Mouse (Mus musculus) urinary bladder, postnatal 4 days (tissue): ENCODE results near the gene Zfp513.
"Not testable (repeated sequence)": the region's sequence is repeated elsewhere in the genome, so short reads cannot be mapped to it uniquely, and the experiment has no call there.

Experiments
- DNase-seq, 2 experiments: peaks; one replicate each; pipeline ENCODE4 v3.0.0; 2021 to 2022; ENCODE audit warnings: low spot score in 2 of 2

The Zfp513 gene

GRCm38 (mm10) chr5:31201742-31202590 lies at the start of gene Zfp513:
Gene Zfp513, minus strand, starts transcription at chr5:31202303.
- peak; percentile 94 to 95 for DNase-seq

- DNase-seq = peak in 1 of 2 experiments; percentile 64
Measured at GRCm38 (mm10) chr5:31251541-31252101, 49.5 kb upstream of the Zfp513 start, which contains the start of gene Krtcap3. Gene Krtcap3, plus strand, starts transcription at chr5:31251691.

GRCm38 (mm10) chr5:31250716-31251115 lies 48.6 kb upstream of the Zfp513 start:
- DNase-seq = no peak

GRCm38 (mm10) chr5:31242191-31242590 lies 40.1 kb upstream of the Zfp513 start:
- no peak for DNase-seq

GRCm38 (mm10) chr5:31241522-31242034 lies 39.5 kb upstream of the Zfp513 start:
- no peak for DNase-seq

GRCm38 (mm10) chr5:31240637-31241521 lies 38.8 kb upstream of the Zfp513 start, which contains the start of the genes Nrbp1 and Gm9970:
Gene Nrbp1, plus strand, starts transcription at chr5:31240864.
Gene Gm9970, minus strand, starts transcription at chr5:31241232.
- peak; percentile 95 for DNase-seq

- no peak for DNase-seq
Measured at GRCm38 (mm10) chr5:31226641-31227040, 24.5 kb upstream of the Zfp513 start.

GRCm38 (mm10) chr5:31222696-31223095 lies 20.6 kb upstream of the Zfp513 start:
- no peak for DNase-seq

GRCm38 (mm10) chr5:31221304-31221945 lies 19.3 kb upstream of the Zfp513 start:
- DNase-seq = no peak

GRCm38 (mm10) chr5:31220448-31221303 lies 18.6 kb upstream of the Zfp513 start, which contains the start of gene Ppm1g:
Gene Ppm1g, minus strand, starts transcription at chr5:31220687.
- DNase-seq = peak; percentile 97 to 99

- peak in 1 of 2 experiments; percentile 49 for DNase-seq
Measured at GRCm38 (mm10) chr5:31219911-31220447, 17.9 kb upstream of the Zfp513 start.

- no peak for DNase-seq
Measured at GRCm38 (mm10) chr5:31219474-31219873, 17.4 kb upstream of the Zfp513 start.

GRCm38 (mm10) chr5:31219070-31219469 lies 17.0 kb upstream of the Zfp513 start:
- no peak for DNase-seq

GRCm38 (mm10) chr5:31218294-31218693 lies 16.2 kb upstream of the Zfp513 start:
- no peak for DNase-seq

- DNase-seq = not testable (repeated sequence)
Measured at GRCm38 (mm10) chr5:31216554-31216953, 14.5 kb upstream of the Zfp513 start.

GRCm38 (mm10) chr5:31204421-31204820 lies 2.3 kb upstream of the Zfp513 start:
- DNase-seq = no peak

- no peak for DNase-seq
Measured at GRCm38 (mm10) chr5:31203866-31204265, 1.8 kb upstream of the Zfp513 start.

- DNase-seq = no peak
Measured at GRCm38 (mm10) chr5:31202933-31203332, 830 bp upstream of the Zfp513 start.

GRCm38 (mm10) chr5:31201042-31201741 lies 911 bp downstream of the Zfp513 start:
- DNase-seq = no peak
